Mouse (Mus musculus) kidney, adult 2 months (tissue): ENCODE measurements around the gene Sectm1b.

Experiments
- CTCF ChIP-seq: fragments of 200-500 bp; conservative IDR thresholded peaks from 2 replicates; pipeline ENCODE4 v1.5.1; 2011; ENCODE audit warnings: low read depth, mild to moderate bottlenecking, control low read depth, low read length, moderate library complexity, mixed read lengths; ENCODE audit not compliant: insufficient read depth, insufficient read length
- POLR2A ChIP-seq: fragments of 200-500 bp; IDR thresholded peaks from one replicate; pipeline ENCODE4 v1.6.1; 2011; ENCODE audit warnings: low read depth, low read length, control low read depth

GRCm38 (mm10) chr11:121019501-121019900 is 43.9 kb downstream of the Sectm1b start:
- no peak for TF ChIP-seq CTCF
- no peak for TF ChIP-seq POLR2A
